Mouse (Mus musculus) ES-Bruce4 (cell line): Measurements from ENCODE around the gene Hist1h2ak.

Experiments used
- CTCF ChIP-seq: IDR thresholded peaks from one replicate; pipeline ENCODE4 v1.8.1; 2011; ENCODE audit warnings: low read depth, low read length
- POLR2A ChIP-seq: IDR thresholded peaks from one replicate; pipeline ENCODE4 v1.8.1; 2011; ENCODE audit warnings: low read length; ENCODE audit not compliant: insufficient read depth

GRCm38 (mm10) chr13:21755707-21756106 is 2.1 kb upstream of the Hist1h2ak start:
- TF ChIP-seq CTCF: no peak
- TF ChIP-seq POLR2A: no peak
